Mouse (Mus musculus) midbrain, embryonic 14.5 days (tissue): ENCODE measurements around the gene Defb13. TPM values are rescaled to one million over a fixed set of nuclear protein-coding genes. Genes with fewer than 3 reads are reported as not detected.

Experiments
- polyA plus RNA-seq: library from polyadenylated mRNA; unstranded; fragments of >200 nt; fragmentation: Nextera tagmentation; extraction: Ambion mirVana; gene quantifications from 2 replicates; pipeline ENCODE4 v1.2.1, GENCODE M21; 2014

The Defb13 gene
- polyA plus RNA-seq, 1 experiment from 2014 or later = not detected

Other genes starting within 250 kb of the Defb13 start
- not detected in 2 replicates for gene AY761184, start 243.1 kb upstream of the Defb13 start, polyA plus RNA-seq
- gene Defa24, start 212.3 kb upstream of the Defb13 start, polyA plus RNA-seq = not detected in 2 replicates
- gene Defb50, start 123.2 kb upstream of the Defb13 start, polyA plus RNA-seq = not detected in 2 replicates
- not detected in 2 replicates for gene Defb2, start 106.8 kb upstream of the Defb13 start, polyA plus RNA-seq
- gene Defb10, start 87.9 kb upstream of the Defb13 start, polyA plus RNA-seq = not detected in 2 replicates
- gene Defb9, start 61.3 kb upstream of the Defb13 start, polyA plus RNA-seq = not detected in 2 replicates
- 2.4 TPM in 1 of 2 replicates, not detected in the other for gene Defb11, start 40.4 kb upstream of the Defb13 start, polyA plus RNA-seq
- not detected in 2 replicates for gene Defb15, start 14.1 kb upstream of the Defb13 start, polyA plus RNA-seq
- gene Defb35, start 8.4 kb upstream of the Defb13 start, polyA plus RNA-seq = not detected in 2 replicates
- not detected in 2 replicates for gene Fam90a1a, start 12.0 kb downstream of the Defb13 start, polyA plus RNA-seq
- gene Ccdc70, start 23.0 kb downstream of the Defb13 start, polyA plus RNA-seq = not detected in 2 replicates
- gene Atp7b, start 113.5 kb downstream of the Defb13 start, polyA plus RNA-seq = 1.5 TPM in 2 replicates
- gene Alg11, start 114.0 kb downstream of the Defb13 start, polyA plus RNA-seq = 27.0 and 37.3 TPM in 2 replicates
- 0.28 and 0.49 TPM in 2 replicates for gene Nek5, start 178.3 kb downstream of the Defb13 start, polyA plus RNA-seq
- gene Nek3, start 219.7 kb downstream of the Defb13 start, polyA plus RNA-seq = 6.1 and 9.2 TPM in 2 replicates
- gene Ckap2, start 239.1 kb downstream of the Defb13 start, polyA plus RNA-seq = 8.3 and 15.5 TPM in 2 replicates
- gene Vps36, start 246.0 kb downstream of the Defb13 start, polyA plus RNA-seq = 36.1 and 39.9 TPM in 2 replicates